Mouse (Mus musculus) embryo, embryonic 9.5 days (tissue): ENCODE results near the gene Kcnip4.

ENCODE experiments used
- DNase-seq: peaks from one replicate; pipeline ENCODE4 v3.0.0-alpha.2; 2017; ENCODE audit errors: extremely low spot score

The Kcnip4 gene

DNA sequence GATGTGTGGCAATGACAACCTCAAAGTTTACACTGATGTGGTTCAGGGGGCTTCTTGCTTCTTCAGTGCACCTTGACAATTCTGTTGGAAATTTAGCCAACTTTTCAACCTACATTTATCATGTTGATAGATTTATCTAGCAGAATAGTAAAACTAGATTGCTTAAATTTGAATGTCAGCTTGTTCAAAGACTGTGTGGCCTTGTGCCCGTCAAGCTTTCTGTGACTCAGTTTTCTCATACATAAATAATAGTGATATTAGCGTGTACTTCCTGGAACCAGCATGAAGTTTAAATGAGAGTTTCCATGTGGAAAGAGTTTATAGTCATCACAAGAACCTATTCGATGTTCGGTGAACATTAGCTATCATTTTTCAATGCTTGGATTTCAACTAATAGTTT is 1112.4 kb downstream of the Kcnip4 start:
- DNase-seq = no peak

DNA sequence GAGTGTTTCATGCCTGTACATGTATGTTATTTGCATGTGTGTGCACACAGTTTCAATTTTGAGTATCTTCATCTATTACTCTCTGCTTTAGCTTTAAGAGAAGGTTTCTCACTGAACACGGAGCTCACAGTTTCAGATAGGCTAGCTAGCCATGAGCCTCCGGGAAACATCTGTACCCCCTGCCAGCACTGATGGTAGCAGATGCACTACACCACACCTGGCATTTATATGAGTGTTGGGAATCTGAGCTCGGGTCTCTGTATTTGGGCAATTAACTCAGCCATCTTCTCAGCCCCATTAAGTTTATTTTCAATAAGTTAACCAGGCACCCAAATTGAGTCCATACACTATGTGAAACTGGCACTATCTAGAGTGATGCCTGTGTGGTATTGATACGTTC is 1113.2 kb downstream of the Kcnip4 start:
- no peak for DNase-seq

DNA sequence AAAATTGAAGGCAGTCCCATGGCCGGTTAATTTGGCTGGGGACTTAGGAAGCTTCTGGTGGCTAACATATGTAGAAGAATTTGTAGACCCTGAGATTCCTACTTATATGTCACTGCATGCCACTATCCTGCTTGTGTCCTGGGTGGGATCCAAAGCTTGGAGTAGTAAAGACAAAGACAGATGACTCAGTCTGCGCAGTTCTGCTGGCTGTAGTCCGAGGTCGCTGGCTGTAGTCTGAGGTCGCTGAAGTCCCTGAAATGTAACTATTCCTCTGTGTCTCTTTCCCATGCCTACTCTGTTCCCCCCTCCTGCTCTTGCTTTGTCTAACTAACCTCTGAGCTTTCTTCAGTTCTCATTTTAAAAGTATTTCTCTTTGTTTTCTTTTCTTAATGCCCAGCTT is 1114.4 kb downstream of the Kcnip4 start:
- no peak for DNase-seq

DNA sequence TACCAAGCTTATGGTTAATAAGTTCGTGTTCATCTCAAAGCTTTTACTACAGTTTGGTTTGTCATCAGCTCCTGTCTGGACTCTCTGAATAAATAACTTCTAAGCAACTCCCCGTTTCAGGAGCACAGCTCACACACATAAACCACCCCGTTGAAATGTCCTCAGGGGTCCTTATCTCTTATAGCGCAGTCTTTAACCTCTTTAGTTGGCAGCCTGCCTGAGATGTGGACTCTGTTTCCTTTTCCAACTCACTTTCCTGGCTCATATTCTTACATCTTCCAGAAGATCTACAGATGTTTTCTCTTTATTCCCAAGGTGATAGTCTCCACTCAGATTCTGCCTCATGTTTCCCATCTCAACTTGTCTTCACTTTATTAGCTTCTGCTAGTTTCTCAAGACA is 1116.4 kb downstream of the Kcnip4 start:
- DNase-seq = no peak

DNA sequence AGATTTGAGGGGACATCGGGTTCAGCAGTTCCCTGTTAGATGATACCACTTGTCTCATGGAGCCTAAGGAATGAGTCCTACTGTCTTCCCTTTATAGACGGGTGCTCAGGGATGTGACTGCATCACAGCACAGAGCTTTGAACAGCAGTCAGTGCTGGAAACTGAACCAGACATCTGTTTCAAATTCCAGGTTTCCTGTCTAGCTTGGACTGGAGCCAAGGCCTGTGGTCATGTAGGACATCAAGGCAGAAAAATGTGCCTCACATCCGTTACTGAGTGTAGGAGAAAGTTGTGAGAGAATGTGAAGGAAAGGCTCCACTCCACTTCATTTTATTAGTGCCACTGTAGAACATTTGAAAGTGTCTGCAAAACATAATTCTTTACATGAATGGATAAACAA is 1122.2 kb downstream of the Kcnip4 start:
- DNase-seq = no peak

DNA sequence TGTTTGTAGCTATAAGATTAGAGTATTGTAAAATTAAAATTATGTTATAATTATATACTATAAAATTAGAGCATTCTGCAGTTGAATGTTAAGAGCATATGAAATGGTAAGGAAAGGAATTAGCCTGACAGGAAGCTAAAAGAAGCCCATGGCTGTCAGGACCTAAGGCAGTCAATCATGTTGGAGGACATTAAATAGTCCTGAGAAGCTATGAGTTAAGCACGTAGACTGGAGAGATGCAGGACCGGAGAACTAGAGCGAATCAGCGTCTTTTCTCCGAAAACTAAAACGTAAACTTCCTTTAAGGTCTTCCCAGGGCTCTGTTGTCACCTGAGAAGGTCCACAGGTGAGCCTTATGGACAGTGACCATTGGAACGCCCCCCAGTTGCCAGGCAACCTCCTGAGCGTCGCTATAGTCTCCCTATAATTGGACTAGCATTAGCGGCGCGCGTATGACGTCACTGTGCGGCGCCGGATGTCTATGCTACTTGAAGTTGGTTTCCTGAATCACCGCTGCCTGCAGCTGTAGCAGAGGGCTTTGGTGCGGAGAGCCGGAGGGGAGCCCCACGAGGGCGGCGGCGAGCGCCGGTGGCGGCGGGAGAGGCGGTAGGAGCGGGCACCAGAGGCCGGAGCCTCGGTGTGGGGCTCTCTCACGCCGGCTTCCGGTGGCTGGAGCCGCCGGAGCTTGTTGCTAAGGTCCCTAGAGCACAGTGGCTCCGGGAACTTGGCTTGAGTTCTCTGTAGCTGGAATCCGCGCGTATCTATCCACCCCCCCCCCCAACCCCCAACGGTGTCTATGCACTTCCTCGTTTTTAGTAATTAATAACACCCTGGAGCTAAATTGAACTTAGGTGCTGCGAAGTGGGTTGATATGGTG is 1152.6 kb downstream of the Kcnip4 start:
- peak; percentile 94 for DNase-seq

DNA sequence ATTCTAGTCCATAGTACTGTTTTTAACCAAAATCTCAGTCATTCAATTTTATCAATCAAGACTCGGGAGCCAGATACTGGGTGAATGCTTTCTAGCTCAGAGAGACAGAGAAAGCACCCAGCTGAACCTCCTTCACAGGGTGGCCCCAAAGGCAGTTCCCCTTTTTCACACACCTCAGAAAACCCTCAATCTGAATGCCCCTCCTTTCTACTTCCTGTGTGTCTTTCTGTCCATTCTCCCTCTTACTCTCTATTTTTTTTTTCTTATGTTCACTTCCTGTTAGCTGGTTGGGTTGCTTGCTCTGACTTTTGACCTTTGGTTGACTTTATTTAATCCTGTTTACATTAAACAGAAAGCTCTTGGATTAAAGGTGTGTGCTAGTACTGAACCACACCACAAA is 1175.4 kb downstream of the Kcnip4 start:
- no peak for DNase-seq

DNA sequence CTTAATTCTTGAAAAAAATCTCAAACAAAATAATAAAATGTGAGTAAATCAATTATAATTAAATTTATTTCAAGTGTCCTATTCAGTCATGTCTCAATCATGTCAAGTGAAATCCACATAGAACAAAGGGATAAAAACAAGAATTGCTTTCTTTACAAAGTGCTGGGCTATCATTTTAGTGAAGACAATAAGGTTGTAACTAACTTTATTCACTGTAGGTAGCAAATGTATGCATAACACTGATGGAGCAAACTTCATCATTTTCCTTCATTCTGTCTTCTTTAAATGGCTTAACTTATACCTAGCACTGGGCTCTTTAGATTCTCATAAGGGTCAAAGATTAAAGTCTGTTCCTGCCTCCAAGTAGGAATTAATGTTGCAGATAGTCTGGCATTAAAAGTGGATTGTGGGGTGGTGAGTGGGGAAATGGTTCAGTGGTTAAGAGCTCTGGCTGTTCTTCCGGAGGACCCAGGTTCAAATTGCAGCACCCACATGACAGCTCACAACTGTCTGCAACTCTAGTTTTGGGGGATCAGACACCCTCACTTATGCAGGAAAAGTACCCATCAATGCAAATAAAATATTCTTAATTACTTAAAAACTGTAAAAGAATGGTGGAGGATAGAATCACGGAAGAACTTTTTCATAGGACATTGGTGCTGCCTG is 1178.6 kb downstream of the Kcnip4 start:
- no peak for DNase-seq

DNA sequence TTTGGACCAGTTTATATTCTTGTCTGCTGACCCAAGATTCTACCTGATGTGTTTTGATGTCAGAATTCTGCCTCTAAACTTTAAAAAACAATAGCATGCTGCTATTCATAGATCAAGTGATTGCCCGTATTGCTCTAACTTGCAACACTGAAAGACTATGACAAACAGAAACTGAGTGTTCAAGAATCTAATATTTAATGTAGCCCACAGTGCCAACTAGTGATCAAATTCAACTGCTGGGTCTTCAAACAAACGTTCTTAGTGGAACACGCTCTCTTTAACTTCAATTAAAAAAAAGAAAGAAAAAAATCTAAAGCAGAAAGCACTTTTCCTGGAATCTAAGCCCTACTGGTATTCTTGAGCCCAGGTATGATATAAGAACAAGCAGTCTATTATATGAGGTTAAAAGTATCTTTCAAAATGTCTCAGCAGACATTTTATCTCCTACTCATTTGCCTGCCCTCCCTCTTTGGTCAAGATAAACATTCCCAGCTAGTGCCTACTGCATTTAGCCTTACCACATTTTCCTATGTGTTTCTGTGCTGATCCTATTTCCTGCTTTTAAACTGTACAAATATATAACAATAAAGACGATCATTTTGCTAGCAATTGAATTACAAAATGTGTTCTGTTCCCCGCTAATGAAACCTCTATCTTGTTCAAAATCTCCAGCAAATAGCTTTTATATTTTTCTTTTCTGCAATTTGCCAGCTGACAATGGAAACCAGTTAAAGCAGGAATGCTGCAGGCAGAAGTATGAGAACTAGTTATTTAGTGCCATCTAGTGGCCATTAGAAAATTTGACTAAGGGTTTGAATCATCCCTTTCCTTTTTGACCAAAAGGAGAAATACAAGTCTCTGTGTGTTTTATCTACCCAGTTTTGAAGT is 1179.4 kb downstream of the Kcnip4 start:
- DNase-seq = peak; percentile 40

DNA sequence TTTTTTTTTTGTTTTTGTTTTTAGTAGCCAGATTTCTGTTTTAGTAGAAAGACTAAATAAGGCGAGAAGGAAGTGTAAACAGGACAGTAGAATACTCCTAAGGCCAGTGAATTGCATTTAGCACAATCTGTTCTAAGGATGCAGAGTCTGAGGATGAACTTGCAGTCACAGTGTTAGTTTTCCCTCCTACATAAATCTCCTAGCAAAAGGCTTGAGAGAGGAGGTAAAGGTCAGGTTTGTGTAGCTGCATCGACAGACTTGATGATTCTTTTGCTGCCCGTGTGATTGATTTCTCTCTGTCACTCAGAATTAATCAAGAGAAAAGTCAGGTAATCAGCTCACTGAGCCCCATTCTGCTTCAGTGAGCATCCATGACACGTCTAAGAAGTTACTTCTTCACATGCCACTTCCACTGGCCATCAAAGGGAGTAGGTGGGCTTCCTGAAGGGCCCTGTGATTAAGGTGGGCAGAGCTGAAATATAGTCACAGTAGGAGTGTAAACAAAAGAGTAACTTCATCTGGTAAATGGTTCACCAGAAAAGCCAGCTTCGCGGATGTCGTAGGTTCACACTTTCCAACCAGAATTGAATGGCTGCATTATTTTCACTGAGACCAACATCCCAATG is 1183.8 kb downstream of the Kcnip4 start:
- no peak for DNase-seq
